Mouse (Mus musculus) stomach, embryonic 15.5 days (tissue): ENCODE data around the gene Tgfbr3. TPM values are rescaled to one million over a fixed set of nuclear protein-coding genes. Genes with fewer than 3 reads are reported as not detected.
A peak's percentile ranks its signal among the peaks of the same experiment; 100 is the strongest.

ENCODE experiments used
- ATAC-seq: fragments of 200-750 bp; cut with Nextera tagmentation; 2 replicates; pipeline ENCODE4 v1.8.0; 2017; ENCODE audit warnings: low read depth, moderate number of reproducible peaks, moderate TSS enrichment; ENCODE audit not compliant: insufficient read depth, low FRiP score
- H3K27ac ChIP-seq: fragments of 300-500 bp; sonication (generic); 2 replicates; pipeline ENCODE4 v1.5.1; 2015; ENCODE audit warnings: mild to moderate bottlenecking, inconsistent platforms
- H3K27me3 ChIP-seq: fragments of 300-500 bp; sonication (generic); replicated peaks from 2 replicates; pipeline ENCODE4 v1.6.1; 2015; ENCODE audit warnings: inconsistent platforms
- H3K36me3 ChIP-seq: fragments of 300-500 bp; sonication (generic); 2 replicates; pipeline ENCODE4 v1.6.1; 2015; ENCODE audit warnings: inconsistent platforms
- H3K4me1 ChIP-seq: fragments of 300-500 bp; sonication (generic); 2 replicates; pipeline ENCODE4 v1.6.1; 2015; ENCODE audit warnings: inconsistent platforms
- H3K4me2 ChIP-seq: fragments of 300-500 bp; sonication (generic); 2 replicates; pipeline ENCODE4 v1.6.1; 2015; ENCODE audit warnings: mild to moderate bottlenecking, inconsistent platforms
- H3K4me3 ChIP-seq: fragments of 300-500 bp; sonication (generic); replicated peaks from 2 replicates; pipeline ENCODE4 v1.5.1; 2015; ENCODE audit warnings: inconsistent platforms
- H3K9ac ChIP-seq: fragments of 300-500 bp; sonication (generic); 2 replicates; pipeline ENCODE4 v1.6.1; 2015; ENCODE audit warnings: inconsistent platforms
- H3K9me3 ChIP-seq: fragments of 300-500 bp; sonication (generic); 2 replicates; pipeline ENCODE4 v1.6.1; 2016; ENCODE audit warnings: inconsistent platforms
- WGBS: fragments of 180-500 bp; shearing (Covaris S2); methylation state at CpG from one replicate; pipeline ENCODE4 v1.1.7; 2015; 5-methylcytosine and 5-hydroxymethylcytosine counted together
- polyA plus RNA-seq: library from polyadenylated mRNA; unstranded; fragments of >200 nt; fragmentation: Nextera tagmentation; extraction: Ambion mirVana; gene quantifications from 2 replicates; pipeline ENCODE4 v1.2.1, GENCODE M21; 2015

Gene Tgfbr3
- polyA plus RNA-seq, 1 experiment from 2014 or later = 20.3 TPM

GRCm38 (mm10) chr5:107079146-107079638, 210.2 kb downstream of the Tgfbr3 start:
- H3K9ac ChIP-seq = no peak overlapping the region
- peak overlapping the region; percentile 71 for H3K27ac ChIP-seq
- H3K4me1 ChIP-seq = peaks cover 15% of the 10 kb centered on the region
- 0 out of 2 replicates have a peak overlapping the region, but pooled peaks have one; percentile 13 for H3K4me2 ChIP-seq
- no peaks in the 10 kb centered on the region for H3K27me3 ChIP-seq
- no peak overlapping the region for H3K4me3 ChIP-seq
- WGBS = 12% methylated on average over 11 of the region's 11 CpGs
- no peaks in the 10 kb centered on the region for H3K9me3 ChIP-seq
- no peaks in the 10 kb centered on the region for H3K36me3 ChIP-seq
- peak; percentile 50 for ATAC-seq

- no peaks in the 10 kb centered on the region for H3K9me3 ChIP-seq
- WGBS = 98% methylated on average over 3 of the region's 3 CpGs
- no peak overlapping the region for H3K4me3 ChIP-seq
- no peak overlapping the region; the same call in 1 of the 2 replicates for H3K27ac ChIP-seq
- H3K4me1 ChIP-seq = peaks cover 15% of the 10 kb centered on the region
- no peak overlapping the region for H3K9ac ChIP-seq
- no peak overlapping the region for H3K4me2 ChIP-seq
- H3K27me3 ChIP-seq = no peaks in the 10 kb centered on the region
- ATAC-seq = no peak
- H3K36me3 ChIP-seq = no peaks in the 10 kb centered on the region
Observed at GRCm38 (mm10) chr5:107078361-107078760, 211.1 kb downstream of the Tgfbr3 start.

GRCm38 (mm10) chr5:107077900-107078299, 211.5 kb downstream of the Tgfbr3 start:
- no peaks in the 10 kb centered on the region for H3K36me3 ChIP-seq
- H3K4me3 ChIP-seq = no peak overlapping the region
- ATAC-seq = no peak
- H3K4me1 ChIP-seq = peaks cover 15% of the 10 kb centered on the region
- H3K27me3 ChIP-seq = no peaks in the 10 kb centered on the region
- no peaks in the 10 kb centered on the region for H3K9me3 ChIP-seq
- WGBS = 93% methylated on average over 7 of the region's 7 CpGs
- H3K4me2 ChIP-seq = no peak overlapping the region
- no peak overlapping the region for H3K27ac ChIP-seq
- H3K9ac ChIP-seq = no peak overlapping the region

- Histone ChIP-seq H3K27ac (no peak overlapping the region), H3K9ac (no peak overlapping the region), H3K36me3 (no peaks in the 10 kb centered on the region), H3K9me3 (no peaks in the 10 kb centered on the region), H3K27me3 (no peaks in the 10 kb centered on the region), H3K4me3 (no peak overlapping the region), H3K4me2 (no peak overlapping the region), H3K4me1 (peaks cover 12% of the 10 kb centered on the region)
- no peak for ATAC-seq
- 48% methylated on average over 13 of the region's 13 CpGs for WGBS
Observed at GRCm38 (mm10) chr5:107074980-107075583, 214.3 kb downstream of the Tgfbr3 start.

- Histone ChIP-seq H3K4me1 (peaks cover 6% of the 10 kb centered on the region), H3K9ac (no peak overlapping the region), H3K27me3 (no peaks in the 10 kb centered on the region), H3K9me3 (no peaks in the 10 kb centered on the region), H3K4me3 (no peak overlapping the region), H3K36me3 (no peaks in the 10 kb centered on the region), H3K4me2 (no peak overlapping the region), H3K27ac (no peak overlapping the region)
- ATAC-seq = no peak
- WGBS = 65% methylated on average over 4 of the region's 4 CpGs
Observed at GRCm38 (mm10) chr5:107074350-107074749, 215.1 kb downstream of the Tgfbr3 start.

GRCm38 (mm10) chr5:107073536-107073935, 215.9 kb downstream of the Tgfbr3 start:
- Histone ChIP-seq H3K4me3 (no peak overlapping the region), H3K4me2 (no peak overlapping the region), H3K27me3 (no peaks in the 10 kb centered on the region), H3K27ac (no peak overlapping the region), H3K9me3 (no peaks in the 10 kb centered on the region), H3K4me1 (no peaks in the 10 kb centered on the region), H3K36me3 (no peaks in the 10 kb centered on the region), H3K9ac (no peak overlapping the region)
- WGBS = 53% methylated on average over 3 of the region's 3 CpGs
- no peak for ATAC-seq

GRCm38 (mm10) chr5:107068146-107068545, 221.3 kb downstream of the Tgfbr3 start:
- no peaks in the 10 kb centered on the region for H3K9me3 ChIP-seq
- no peak overlapping the region for H3K4me3 ChIP-seq
- H3K36me3 ChIP-seq = no peaks in the 10 kb centered on the region
- no peaks in the 10 kb centered on the region for H3K27me3 ChIP-seq
- H3K4me2 ChIP-seq = no peak overlapping the region
- H3K4me1 ChIP-seq = no peaks in the 10 kb centered on the region
- no peak for ATAC-seq
- no peak overlapping the region for H3K27ac ChIP-seq
- H3K9ac ChIP-seq = no peak overlapping the region
- 74% methylated on average over 5 of the region's 5 CpGs for WGBS

GRCm38 (mm10) chr5:107067531-107067930, 221.9 kb downstream of the Tgfbr3 start:
- no peak for ATAC-seq
- WGBS = 63% methylated on average over 7 of the region's 7 CpGs
- H3K36me3 ChIP-seq = no peaks in the 10 kb centered on the region
- no peaks in the 10 kb centered on the region for H3K27me3 ChIP-seq
- H3K4me1 ChIP-seq = no peaks in the 10 kb centered on the region
- no peak overlapping the region for H3K27ac ChIP-seq
- no peak overlapping the region for H3K4me3 ChIP-seq
- no peak overlapping the region for H3K9ac ChIP-seq
- H3K9me3 ChIP-seq = no peaks in the 10 kb centered on the region
- no peak overlapping the region for H3K4me2 ChIP-seq

GRCm38 (mm10) chr5:107064922-107065321, 224.5 kb downstream of the Tgfbr3 start:
- H3K27me3 ChIP-seq = no peaks in the 10 kb centered on the region
- H3K4me3 ChIP-seq = no peak overlapping the region
- H3K4me2 ChIP-seq = no peak overlapping the region
- H3K36me3 ChIP-seq = no peaks in the 10 kb centered on the region
- H3K4me1 ChIP-seq = no peaks in the 10 kb centered on the region
- no peak for ATAC-seq
- 74% methylated on average over 5 of the region's 5 CpGs for WGBS
- H3K27ac ChIP-seq = no peak overlapping the region
- H3K9ac ChIP-seq = no peak overlapping the region
- no peaks in the 10 kb centered on the region for H3K9me3 ChIP-seq

GRCm38 (mm10) chr5:107062229-107062852, 227.1 kb downstream of the Tgfbr3 start:
- no peak for ATAC-seq
- H3K27ac ChIP-seq = no peak overlapping the region
- no peaks in the 10 kb centered on the region for H3K9me3 ChIP-seq
- no peaks in the 10 kb centered on the region for H3K36me3 ChIP-seq
- WGBS = 66% methylated on average over 12 of the region's 12 CpGs
- no peaks in the 10 kb centered on the region for H3K27me3 ChIP-seq
- no peak overlapping the region for H3K4me2 ChIP-seq
- no peaks in the 10 kb centered on the region for H3K4me1 ChIP-seq
- H3K9ac ChIP-seq = no peak overlapping the region
- H3K4me3 ChIP-seq = no peak overlapping the region

- no peak overlapping the region for H3K27ac ChIP-seq
- no peaks in the 10 kb centered on the region for H3K36me3 ChIP-seq
- H3K4me1 ChIP-seq = no peaks in the 10 kb centered on the region
- WGBS = 77% methylated on average over 5 of the region's 5 CpGs
- no peak for ATAC-seq
- no peak overlapping the region for H3K4me2 ChIP-seq
- no peak overlapping the region for H3K4me3 ChIP-seq
- no peak overlapping the region for H3K9ac ChIP-seq
- H3K27me3 ChIP-seq = no peaks in the 10 kb centered on the region
- no peaks in the 10 kb centered on the region for H3K9me3 ChIP-seq
Observed at GRCm38 (mm10) chr5:107059514-107059913, 229.9 kb downstream of the Tgfbr3 start.

GRCm38 (mm10) chr5:107058642-107059041, 230.8 kb downstream of the Tgfbr3 start:
- Histone ChIP-seq H3K27me3 (no peaks in the 10 kb centered on the region), H3K4me1 (no peaks in the 10 kb centered on the region), H3K4me3 (no peak overlapping the region), H3K4me2 (no peak overlapping the region), H3K27ac (no peak overlapping the region), H3K36me3 (no peaks in the 10 kb centered on the region), H3K9ac (no peak overlapping the region), H3K9me3 (no peaks in the 10 kb centered on the region)
- ATAC-seq = no peak
- 75% methylated on average over 4 of the region's 4 CpGs for WGBS
